Mouse (Mus musculus): Measurements from ENCODE around the gene Txndc2. TPM values are rescaled to one million over a fixed set of nuclear protein-coding genes. Genes with fewer than 3 reads are reported as not detected.

The Txndc2 gene
- polyA plus RNA-seq (2015; fragmentation: Nextera tagmentation; extraction: Ambion mirVana) = 0.99 and 3.1 TPM in 2 replicates

DNA sequence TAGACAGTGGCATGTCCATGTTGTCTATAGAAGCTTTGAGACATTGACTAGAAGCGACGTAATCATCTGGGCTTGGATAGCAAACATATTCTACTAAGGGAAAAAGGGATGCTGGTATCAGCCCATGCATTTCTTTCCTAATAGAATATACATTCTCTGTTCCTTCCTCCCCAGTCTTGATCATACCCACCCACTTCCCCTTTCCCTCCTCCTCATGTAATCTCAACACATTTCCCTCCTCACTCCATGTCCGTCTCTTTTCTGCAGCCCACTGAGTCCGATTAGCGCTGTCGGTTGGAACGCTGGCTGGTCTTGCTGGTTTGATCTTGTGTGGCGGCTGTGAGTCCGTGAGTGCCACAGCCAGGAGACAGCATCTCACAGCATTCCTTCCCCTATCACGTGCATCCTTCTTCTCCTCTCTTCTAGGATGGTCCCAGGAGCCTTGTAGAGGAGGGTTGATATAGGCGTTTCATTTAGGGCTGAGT, at the start of gene Txndc2:
TSS of gene Txndc2 (minus strand) at position 435 of the 485 bp plus-strand sequence.

DNA sequence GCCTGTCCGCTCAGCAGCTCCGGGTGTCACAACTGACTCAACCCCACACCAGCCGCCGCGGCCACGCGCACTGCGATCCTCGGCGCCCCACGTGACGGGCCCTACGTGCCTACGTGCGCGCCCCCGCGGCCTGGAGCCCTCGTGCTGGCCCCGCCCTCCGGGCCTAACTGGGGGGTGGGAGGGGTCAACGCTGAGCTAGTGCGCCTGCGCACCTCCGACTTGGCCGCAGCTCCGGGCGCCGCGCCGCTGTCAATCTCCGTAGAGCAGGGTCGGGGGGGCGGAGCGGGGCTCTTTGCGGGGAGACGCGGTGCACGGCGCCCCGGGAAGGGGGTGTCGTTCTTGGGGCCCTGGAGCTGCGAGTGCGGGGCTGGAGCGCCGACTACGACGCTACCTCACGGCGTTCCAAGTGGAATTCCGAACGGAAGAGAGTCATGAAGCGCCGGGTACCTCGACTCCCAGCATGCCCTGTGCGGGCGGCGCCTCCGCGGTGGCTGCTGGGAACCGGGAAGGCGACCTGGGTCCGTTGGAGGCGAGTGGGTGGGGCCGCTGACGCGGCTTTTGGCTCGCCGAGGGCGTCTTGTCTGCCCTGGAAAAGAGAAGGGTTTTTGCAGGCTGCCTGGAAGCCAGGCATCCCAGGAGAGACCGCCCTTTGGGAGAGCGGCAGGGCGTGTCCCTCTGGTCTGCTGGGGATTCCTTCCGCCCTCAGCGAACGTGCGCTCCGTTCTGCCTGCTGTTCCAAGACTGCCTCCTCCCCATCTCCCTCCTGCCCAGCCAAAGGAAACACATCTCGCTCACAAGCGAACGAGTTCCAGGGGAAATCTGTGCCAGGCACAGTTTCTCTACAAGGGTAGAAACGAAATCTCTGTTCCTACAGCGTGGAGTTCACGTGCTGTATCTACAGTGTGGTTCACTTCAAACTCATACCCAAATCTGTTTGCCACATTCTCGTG, 28.2 kb downstream of the Txndc2 start, which contains the start of gene Vapa:
TSS of gene Vapa (minus strand) at position 93 of the 950 bp plus-strand sequence.

Other genes starting within 250 kb of the Txndc2 start
- gene Tmem232, start 101.4 kb downstream of the Txndc2 start, polyA plus RNA-seq (2015; fragmentation: Nextera tagmentation; extraction: Ambion mirVana) = not detected in 2 replicates
- 161 and 242 TPM in 2 replicates for gene Vapa, start 28.6 kb downstream of the Txndc2 start, polyA plus RNA-seq (2015; fragmentation: Nextera tagmentation; extraction: Ambion mirVana)
- 32.0 and 35.4 TPM in 2 replicates for gene Rab31, start 130.6 kb upstream of the Txndc2 start, polyA plus RNA-seq (2015; fragmentation: Nextera tagmentation; extraction: Ambion mirVana)
- 14.4 and 23.3 TPM in 2 replicates for gene Ppp4r1, start 140.4 kb upstream of the Txndc2 start, polyA plus RNA-seq (2015; fragmentation: Nextera tagmentation; extraction: Ambion mirVana)
- gene Ralbp1, start 243.6 kb upstream of the Txndc2 start, polyA plus RNA-seq (2015; fragmentation: Nextera tagmentation; extraction: Ambion mirVana) = 56.9 and 58.5 TPM in 2 replicates